Mouse (Mus musculus) bone marrow, adult 2 months (tissue): ENCODE measurements at regions not wholly inside any gene's neighbourhood (a gene's known extent, or its start where the extent isn't known, plus 50 kb on each side); places are given as distances from the start of the nearest gene placed in this dataset.

ENCODE experiments used
- CTCF ChIP-seq: fragments of 200-500 bp; IDR thresholded peaks from 2 replicates; pipeline ENCODE4 v1.5.1; 2011; ENCODE audit warnings: low read length, control low read depth; ENCODE audit not compliant: control insufficient read depth, insufficient read depth
- POLR2A ChIP-seq: fragments of 200-500 bp; IDR thresholded peaks from 2 replicates; pipeline ENCODE4 v1.6.1; 2011; ENCODE audit warnings: low read depth, mild to moderate bottlenecking, control low read depth, low read length, borderline replicate concordance; ENCODE audit not compliant: control insufficient read depth

DNA sequence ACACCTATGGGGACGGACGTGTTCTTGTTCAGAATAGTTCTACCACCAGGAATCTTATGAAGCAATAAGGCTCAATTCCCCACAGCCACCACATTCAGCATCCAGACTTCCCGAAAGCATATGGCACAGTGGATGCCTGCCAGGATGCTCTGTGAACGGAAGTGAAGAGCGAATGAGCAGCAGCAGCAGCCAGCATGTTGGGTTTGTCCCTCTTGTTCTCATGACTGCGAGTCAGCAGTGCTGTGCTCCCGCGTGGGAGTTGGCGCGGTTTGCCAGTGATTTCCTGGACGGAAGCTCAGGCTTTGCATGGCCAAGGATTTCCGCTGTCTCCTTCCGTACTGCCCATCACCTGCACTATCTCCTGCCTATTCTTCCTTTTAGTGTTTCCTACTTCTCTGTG lies 471.8 kb upstream of the Kif2a start:
- TF ChIP-seq POLR2A (no peak), CTCF (no peak)
